Mouse (Mus musculus) ES-Bruce4 (cell line): ENCODE measurements around the gene Gm11627. TPM values are rescaled to one million over a fixed set of nuclear protein-coding genes. Genes with fewer than 3 reads are reported as not detected.
"Not testable (repeated sequence)": the region's sequence is repeated elsewhere in the genome, so short reads cannot be mapped to it uniquely, and the experiment has no call there.

Experiments
- H3K27ac ChIP-seq: 2 replicates; pipeline ENCODE4 v1.5.1; 2012; ENCODE audit warnings: low read length, inconsistent platforms; ENCODE audit not compliant: insufficient read depth
- H3K27me3 ChIP-seq: 2 replicates; pipeline ENCODE4 v1.6.1; 2012; ENCODE audit warnings: mild to moderate bottlenecking, low read length, inconsistent platforms; ENCODE audit not compliant: control insufficient read depth, poor library complexity, insufficient read depth, severe bottlenecking
- H3K36me3 ChIP-seq: 2 replicates; pipeline ENCODE4 v1.6.1; 2012; ENCODE audit warnings: inconsistent platforms, mild to moderate bottlenecking, low read length, moderate library complexity; ENCODE audit not compliant: control insufficient read depth, poor library complexity, insufficient read depth, severe bottlenecking
- H3K4me1 ChIP-seq: one replicate; pipeline ENCODE4 v1.8.1; 2011; ENCODE audit warnings: low read length; ENCODE audit not compliant: control insufficient read depth, insufficient read depth
- H3K4me3 ChIP-seq: 2 replicates; pipeline ENCODE4 v1.5.1; 2011; ENCODE audit warnings: low read depth, mild to moderate bottlenecking, low read length
- H3K9ac ChIP-seq: 2 replicates; pipeline ENCODE4 v1.6.1; 2012; ENCODE audit warnings: low read depth, mild to moderate bottlenecking, inconsistent platforms; ENCODE audit not compliant: poor library complexity, severe bottlenecking
- H3K9me3 ChIP-seq: replicated peaks from 2 replicates; pipeline ENCODE4 v1.6.1; 2012; ENCODE audit warnings: mild to moderate bottlenecking, low read length, inconsistent platforms; ENCODE audit not compliant: control insufficient read depth, poor library complexity, insufficient read depth, severe bottlenecking
- CTCF ChIP-seq: IDR thresholded peaks from one replicate; pipeline ENCODE4 v1.8.1; 2011; ENCODE audit warnings: low read depth, low read length
- EP300 ChIP-seq: IDR thresholded peaks from 2 replicates; pipeline ENCODE4 v1.6.1; 2011; ENCODE audit warnings: low read depth, low read length; ENCODE audit not compliant: insufficient read depth
- POLR2A ChIP-seq: IDR thresholded peaks from one replicate; pipeline ENCODE4 v1.8.1; 2011; ENCODE audit warnings: low read length; ENCODE audit not compliant: insufficient read depth
- polyA plus RNA-seq: library from polyadenylated mRNA; stranded (reverse); fragments of >200 nt; gene quantifications from 2 replicates; pipeline ENCODE4 v1.2.4, GENCODE M21; 2011; ENCODE audit warnings: low read depth; ENCODE audit not compliant: missing spikeins, insufficient read depth, insufficient read length

Gene Gm11627
- polyA plus RNA-seq, 1 experiment = 3.8 TPM

DNA sequence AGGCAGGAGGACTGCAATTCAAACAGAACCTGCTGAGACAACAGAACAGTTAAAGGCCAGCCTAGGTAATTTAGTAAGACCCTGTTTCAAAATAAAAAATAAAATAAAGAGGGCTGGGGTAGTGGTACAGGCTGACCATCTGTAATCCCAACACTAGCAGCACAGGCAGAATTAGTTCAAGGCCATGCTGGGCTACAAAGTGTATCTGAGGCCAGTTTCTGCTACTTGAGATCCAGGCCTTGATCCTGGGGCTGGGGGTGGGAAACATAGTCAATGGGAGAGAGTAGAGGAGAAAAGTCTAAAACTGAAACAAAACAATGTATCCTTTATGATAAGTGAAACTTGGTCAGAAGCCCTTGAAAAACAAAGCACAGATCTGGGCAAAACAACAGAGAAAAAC, 28.1 kb downstream of the Gm11627 start:
- no peaks in the 10 kb centered on the region for H3K9me3 ChIP-seq
- TF ChIP-seq EP300 (no peak), CTCF (no peak), POLR2A (no peak)
- H3K27me3 ChIP-seq = no peaks in the 10 kb centered on the region
- H3K4me1 ChIP-seq = peaks cover 3% of the 10 kb centered on the region
- no peak overlapping the region for H3K27ac ChIP-seq
- H3K36me3 ChIP-seq = peaks cover 10% of the 10 kb centered on the region
- H3K9ac ChIP-seq = no peak overlapping the region
- H3K4me3 ChIP-seq = no peak overlapping the region

DNA sequence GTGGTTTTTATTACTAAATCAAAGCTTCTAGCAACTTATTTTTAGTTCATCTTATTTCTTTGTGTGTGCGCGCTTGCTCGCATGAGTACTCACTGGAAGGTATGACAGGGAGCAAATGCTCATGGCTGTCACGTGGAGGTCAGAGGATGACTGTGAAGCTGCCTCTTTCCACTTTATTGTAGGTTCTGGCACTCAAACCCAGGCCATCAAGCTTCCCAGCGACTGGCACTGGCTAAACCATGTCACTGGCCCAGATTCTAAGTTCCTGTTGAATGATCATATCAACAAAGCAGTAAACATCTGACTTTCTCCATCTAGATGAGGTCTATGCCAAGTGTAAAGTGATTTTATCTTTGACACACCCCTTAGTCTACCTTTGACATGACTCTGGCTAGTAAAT, 37.8 kb downstream of the Gm11627 start:
- TF ChIP-seq EP300 (no peak), CTCF (no peak), POLR2A (no peak)
- Histone ChIP-seq H3K36me3 (peaks cover 9% of the 10 kb centered on the region), H3K27me3 (no peaks in the 10 kb centered on the region), H3K9me3 (no peaks in the 10 kb centered on the region), H3K9ac (no peak overlapping the region), H3K4me1 (no peaks in the 10 kb centered on the region), H3K27ac (no peak overlapping the region), H3K4me3 (no peak overlapping the region)

- peaks cover 12% of the 10 kb centered on the region for H3K36me3 ChIP-seq
- H3K27ac ChIP-seq = peak overlapping the region; percentile 71
- H3K9me3 ChIP-seq, H3K9ac ChIP-seq, H3K27me3 ChIP-seq, H3K4me3 ChIP-seq, H3K4me1 ChIP-seq: not testable (repeated sequence)
Measured at GRCm38 (mm10) chr11:102540286-102540685, 39.0 kb downstream of the Gm11627 start.

DNA sequence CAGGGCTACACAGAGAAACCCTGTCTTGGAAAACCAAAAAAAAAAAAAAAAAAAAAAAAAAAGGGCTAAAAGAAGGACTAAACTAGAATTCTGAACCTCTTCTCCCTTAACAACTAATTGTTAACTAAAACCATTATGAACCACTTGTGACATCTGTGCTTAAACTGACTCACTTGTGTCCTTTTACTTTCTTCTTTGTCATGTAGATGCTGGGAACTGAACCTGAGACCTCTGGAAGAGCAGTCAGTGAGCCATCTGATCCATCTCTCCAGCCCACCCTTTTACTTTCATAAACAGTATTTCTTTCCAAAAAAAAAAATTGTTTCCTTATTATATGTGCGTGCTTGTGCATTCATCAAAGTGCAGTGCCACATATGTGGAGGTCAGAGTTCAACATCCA, 39.6 kb downstream of the Gm11627 start:
- no peaks in the 10 kb centered on the region for H3K27me3 ChIP-seq
- TF ChIP-seq EP300 = no peak
- no peak for TF ChIP-seq POLR2A
- TF ChIP-seq CTCF = no peak
- no peak overlapping the region for H3K9ac ChIP-seq
- no peaks in the 10 kb centered on the region for H3K4me1 ChIP-seq
- no peak overlapping the region for H3K27ac ChIP-seq
- H3K4me3 ChIP-seq = no peak overlapping the region
- H3K36me3 ChIP-seq = peaks cover 12% of the 10 kb centered on the region
- H3K9me3 ChIP-seq = no peaks in the 10 kb centered on the region

GRCm38 (mm10) chr11:102536210-102536609, 43.1 kb downstream of the Gm11627 start:
- H3K27me3 ChIP-seq = no peaks in the 10 kb centered on the region
- peaks cover 13% of the 10 kb centered on the region for H3K36me3 ChIP-seq
- no peak overlapping the region for H3K27ac ChIP-seq
- H3K9me3 ChIP-seq = no peaks in the 10 kb centered on the region
- H3K4me1 ChIP-seq = no peaks in the 10 kb centered on the region
- H3K9ac ChIP-seq = no peak overlapping the region
- H3K4me3 ChIP-seq = no peak overlapping the region
- no peak for TF ChIP-seq POLR2A
- TF ChIP-seq CTCF = no peak
- no peak for TF ChIP-seq EP300

- H3K27me3 ChIP-seq = no peaks in the 10 kb centered on the region
- TF ChIP-seq POLR2A (no peak), CTCF (no peak), EP300 (no peak)
- peaks cover 15% of the 10 kb centered on the region for H3K36me3 ChIP-seq
- no peak overlapping the region for H3K9ac ChIP-seq
- H3K27ac ChIP-seq = no peak overlapping the region
- no peak overlapping the region for H3K4me3 ChIP-seq
- H3K9me3 ChIP-seq = no peaks in the 10 kb centered on the region
- H3K4me1 ChIP-seq = no peaks in the 10 kb centered on the region
Measured at GRCm38 (mm10) chr11:102534078-102534477, 45.2 kb downstream of the Gm11627 start.

- H3K9me3 ChIP-seq = no peaks in the 10 kb centered on the region
- no peak overlapping the region for H3K9ac ChIP-seq
- no peak for TF ChIP-seq EP300
- no peak for TF ChIP-seq POLR2A
- no peak for TF ChIP-seq CTCF
- no peaks in the 10 kb centered on the region for H3K4me1 ChIP-seq
- peaks cover 6% of the 10 kb centered on the region for H3K36me3 ChIP-seq
- no peak overlapping the region for H3K4me3 ChIP-seq
- H3K27me3 ChIP-seq = no peaks in the 10 kb centered on the region
- H3K27ac ChIP-seq = no peak overlapping the region
Measured at GRCm38 (mm10) chr11:102531425-102531824, 47.8 kb downstream of the Gm11627 start.

Other genes starting within 250 kb of the Gm11627 start
- 0.48 and 0.53 TPM in 2 replicates for gene Slc4a1, start 213.3 kb downstream of the Gm11627 start, polyA plus RNA-seq
- 7.0 and 9.5 TPM in 2 replicates for gene Rundc3a, start 186.1 kb downstream of the Gm11627 start, polyA plus RNA-seq
- gene Slc25a39, start 171.5 kb downstream of the Gm11627 start, polyA plus RNA-seq = 284 and 342 TPM in 2 replicates
- 68.4 and 88.3 TPM in 2 replicates for gene Grn, start 149.1 kb downstream of the Gm11627 start, polyA plus RNA-seq
- 4.4 and 5.4 TPM in 2 replicates for gene Fam171a2, start 131.8 kb downstream of the Gm11627 start, polyA plus RNA-seq
- 7.0 and 7.9 TPM in 2 replicates for gene Itga2b, start 109.3 kb downstream of the Gm11627 start, polyA plus RNA-seq
- gene Gpatch8, start 23.1 kb downstream of the Gm11627 start, polyA plus RNA-seq = 75.8 and 89.1 TPM in 2 replicates
- gene Fzd2, start 24.9 kb upstream of the Gm11627 start, polyA plus RNA-seq = 30.3 and 36.1 TPM in 2 replicates
- 8.8 and 9.4 TPM in 2 replicates for gene Meioc, start 84.3 kb upstream of the Gm11627 start, polyA plus RNA-seq
- 53.9 and 62.0 TPM in 2 replicates for gene Ccdc43, start 118.3 kb upstream of the Gm11627 start, polyA plus RNA-seq
- gene Adam11, start 182.0 kb upstream of the Gm11627 start, polyA plus RNA-seq = 1.2 and 2.4 TPM in 2 replicates
- gene Gjc1, start 240.2 kb upstream of the Gm11627 start, polyA plus RNA-seq = 67.4 and 71.0 TPM in 2 replicates